ENCODE assay signal across 8 mouse cellular contexts in the genomic region with DNA sequence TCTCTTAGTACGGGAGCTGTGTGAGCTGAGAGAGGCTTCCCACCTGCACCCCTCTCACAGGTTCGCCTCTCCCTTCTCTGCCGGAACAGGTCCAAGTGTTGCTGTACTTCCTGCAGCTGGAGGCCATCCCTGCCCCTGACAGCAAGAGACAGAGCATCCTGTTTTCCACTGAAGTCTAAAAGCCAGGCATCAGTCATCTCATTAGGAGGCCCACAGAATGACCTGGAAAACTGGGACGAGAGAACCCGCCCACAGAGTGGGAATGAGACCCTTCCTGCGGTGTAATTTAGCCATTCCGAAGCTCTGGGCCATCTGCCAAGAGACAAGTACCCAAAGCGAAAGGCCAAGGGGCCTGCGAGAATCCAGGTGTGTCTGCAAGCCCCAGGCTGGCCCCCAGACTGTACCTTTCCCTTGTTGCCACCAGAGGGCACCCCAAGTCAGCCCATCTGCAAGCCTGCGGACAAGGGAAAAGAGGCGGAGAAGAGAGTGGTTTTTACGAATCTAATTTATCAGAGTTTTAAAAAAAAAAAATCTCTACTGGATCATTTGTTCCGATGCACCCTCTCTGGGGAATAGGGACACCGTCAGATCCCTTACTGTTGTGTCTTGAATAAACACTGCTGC. TPM values are rescaled to one million over a fixed set of nuclear protein-coding genes. Genes with fewer than 3 reads are reported as not detected.
DNase-seq lines count a peak whose midpoint lies in the region; ATAC-seq and TF ChIP-seq lines count a peak whose summit lies in the region.

No protein-coding gene starts in this region.

- ATAC-seq in lung, postnatal 0 days = peak; percentile 41

- DNase-seq in heart, postnatal 4 days = peak; percentile 86
- peak; percentile 39 for DNase-seq in layer of hippocampus, adult 9-10 months (ENCODE audit: low spot score)
- DNase-seq in lung, postnatal 0 days (ENCODE audit: low spot score) = peak; percentile 88
- peak; percentile 48 for DNase-seq in retina, adult 2 months (ENCODE audit: low read depth, low spot score)
- DNase-seq in thymus, postnatal 10 days (ENCODE audit: low spot score in 2 of 2) = peak; percentile 51 to 75

- no peak for TF ChIP-seq POLR2A in bone marrow, adult 2 months (IDR thresholded peaks at IDR 0.05; ENCODE audit: borderline replicate concordance, control insufficient read depth, low read depth, low read length)
- TF ChIP-seq POLR2A in embryonic fibroblast, embryonic 13.5 days (IDR thresholded peaks at IDR 0.05; ENCODE audit: low read depth, low read length) = no peak

- no peak overlapping the region for H3K27ac ChIP-seq in bone marrow, adult 2 months (ENCODE audit: control insufficient read depth, insufficient read depth, low read depth, low read length, poor library complexity)
- H3K27ac ChIP-seq in embryonic fibroblast, embryonic 13.5 days (ENCODE audit: insufficient read depth, low read length) = no peak overlapping the region
- H3K27ac ChIP-seq in lung, postnatal 0 days (ENCODE audit: low read length) = peak overlapping the region; percentile 26; the same call in 1 of the 2 replicates

- H3K4me3 ChIP-seq in E14TG2a.4 (replicated peaks; ENCODE audit: low read length) = no peak overlapping the region
- no peak overlapping the region for H3K4me3 ChIP-seq in bone marrow, adult 2 months (replicated peaks; ENCODE audit: control insufficient read depth, low read depth, low read length)
- H3K4me3 ChIP-seq in embryonic fibroblast, embryonic 13.5 days (ENCODE audit: insufficient read depth, low read length) = no peak overlapping the region
- no peak overlapping the region for H3K4me3 ChIP-seq in lung, postnatal 0 days (ENCODE audit: low read depth, low read length)

- H3K27me3 ChIP-seq in E14TG2a.4 (ENCODE audit: insufficient read depth, low read length) = no peaks in the 10 kb centered on the region
- no peaks in the 10 kb centered on the region for H3K27me3 ChIP-seq in lung, postnatal 0 days (replicated peaks; ENCODE audit: insufficient read depth, low read length)

- peak; percentile 86 for TF ChIP-seq CTCF in E14TG2a.4 (conservative IDR thresholded peaks at IDR 0.05; ENCODE audit: low read length)
- TF ChIP-seq CTCF in bone marrow, adult 2 months (IDR thresholded peaks at IDR 0.05; ENCODE audit: control insufficient read depth, insufficient read depth, low read length) = peak; percentile 85
- TF ChIP-seq CTCF in embryonic fibroblast, embryonic 13.5 days (IDR thresholded peaks at IDR 0.05; ENCODE audit: borderline replicate concordance, insufficient read depth, low read length) = peak; percentile 57; the same call in 1 of the 2 replicates
- peak; percentile 91 for TF ChIP-seq CTCF in lung, postnatal 0 days (IDR thresholded peaks at IDR 0.05)

- peaks cover 42% of the 10 kb centered on the region for H3K4me1 ChIP-seq in E14TG2a.4 (replicated peaks; ENCODE audit: low read depth, low read length)
- H3K4me1 ChIP-seq in bone marrow, adult 2 months (ENCODE audit: control insufficient read depth, insufficient read depth, low read length) = no peaks in the 10 kb centered on the region
- no peaks in the 10 kb centered on the region for H3K4me1 ChIP-seq in embryonic fibroblast, embryonic 13.5 days (ENCODE audit: control insufficient read depth, insufficient read depth, low read length)
- peaks cover 4% of the 10 kb centered on the region; the same call in 1 of the 2 replicates for H3K4me1 ChIP-seq in lung, postnatal 0 days (ENCODE audit: insufficient read depth, low read depth, low read length)

- no peak for TF ChIP-seq EP300 in lung, postnatal 0 days (IDR thresholded peaks at IDR 0.05)

- H3K36me3 ChIP-seq in E14TG2a.4 (ENCODE audit: insufficient read depth, low read length) = peaks cover 55% of the 10 kb centered on the region
- peaks cover 27% of the 10 kb centered on the region for H3K36me3 ChIP-seq in lung, postnatal 0 days (ENCODE audit: insufficient read depth, low read length)

- H3K4me2 ChIP-seq in lung, postnatal 0 days (replicated peaks; ENCODE audit: low read depth, low read length) = no peak overlapping the region

- WGBS in bone marrow, adult 2 months = 44% methylated on average over 14 of the region's 14 CpGs
- 18% methylated on average over 14 of the region's 14 CpGs for WGBS in lung, postnatal 0 days

- H3K9me3 ChIP-seq in E14TG2a.4 (ENCODE audit: low read length) = no peaks in the 10 kb centered on the region
- H3K9me3 ChIP-seq in lung, postnatal 0 days (ENCODE audit: low read length) = no peaks in the 10 kb centered on the region

- H3K9ac ChIP-seq in lung, postnatal 0 days (replicated peaks; ENCODE audit: low read depth) = no peak overlapping the region

RNA-seq across cellular contexts. Expression of a gene that starts 29.6 kb away (rescaled TPM):
- polyA plus RNA-seq in bone marrow, adult 2 months (2011; ENCODE audit: insufficient read depth, insufficient read length, low replicate concordance, missing spikeins) = 6.8 and 10.4 TPM in 2 replicates
- polyA plus RNA-seq in embryonic fibroblast, embryonic 13.5 days (2011; ENCODE audit: insufficient read length, low read depth, missing spikeins) = 39.0 and 39.2 TPM in 2 replicates
- 10 to 100 TPM; 47.6 to 48.8 TPM for total RNA-seq in heart, postnatal 4 days (2021)
- 39.0 and 40.3 TPM in 2 replicates for polyA plus RNA-seq in lung, postnatal 0 days (2015; fragmentation: Nextera tagmentation; extraction: Ambion mirVana)
